23 mouse cellular contexts compared by ENCODE assay signal in genomic region chr2:74688795-74689573, GRCm38 (mm10). TPM values are rescaled to one million over a fixed set of nuclear protein-coding genes. Genes with fewer than 3 reads are reported as not detected.
A peak's percentile ranks its signal among the peaks of the same experiment; 100 is the strongest.
DNase-seq lines count a peak whose midpoint lies in the region; ATAC-seq and TF ChIP-seq lines count a peak whose summit lies in the region.
"Had no signal": no experiment of that assay in that cellular context is flagged by ENCODE, and none has a peak within 500 bp of the region (broad histone marks: within the 10 kb centered on the region; RNA-seq: fewer than 3 reads in every experiment).

No protein-coding gene starts in this region.

- no peak for TF ChIP-seq POLR2A in kidney, adult 2 months (IDR thresholded peaks at IDR 0.05; ENCODE audit: low read depth, low read length)

- H3K27ac ChIP-seq in kidney, adult 2 months (ENCODE audit: insufficient read depth, low read depth, low read length), result peak overlapping the region; percentile 93
- H3K27ac ChIP-seq in neural tube, embryonic 11.5 days (ENCODE audit: low read depth, low read length), result peak overlapping the region; percentile 85
- peak overlapping the region; percentile 92 for H3K27ac ChIP-seq in limb, embryonic 12.5 days
- H3K27ac ChIP-seq: forebrain, embryonic 10.5 days; heart, adult 2 months; heart, embryonic 15.5 days; hindbrain, embryonic 12.5 days; liver, embryonic 15.5 days; stomach, embryonic 15.5 days had no signal

- H3K36me3 ChIP-seq in kidney, adult 2 months (ENCODE audit: control insufficient read depth, insufficient read depth, low read length), result no peaks in the 10 kb centered on the region
- H3K36me3 ChIP-seq in neural tube, embryonic 11.5 days (ENCODE audit: control insufficient read depth, insufficient read depth, low read length), result no peaks in the 10 kb centered on the region
- H3K36me3 ChIP-seq in limb, embryonic 12.5 days, result peaks cover 23% of the 10 kb centered on the region; the same call in 1 of the 2 replicates
- H3K36me3 ChIP-seq: forebrain, embryonic 10.5 days; heart, embryonic 15.5 days; hindbrain, embryonic 12.5 days; liver, embryonic 15.5 days; stomach, embryonic 15.5 days had no signal

- peak; percentile 40 for DNase-seq in kidney, adult 2 months
- no peak for DNase-seq in kidney, postnatal 14 days
- DNase-seq in neural tube, embryonic 11.5 days (ENCODE audit: low spot score), result peak; percentile 41
- DNase-seq in neural tube, embryonic 10.5 days (ENCODE audit: extremely low spot score, low spot score), result no peak
- DNase-seq in spleen, postnatal 14 days (ENCODE audit: low spot score in 2 of 2), result no peak
- no peak for DNase-seq in ovary, adult 18-20 months (ENCODE audit: low spot score)
- DNase-seq: adrenal gland, postnatal 36 days; cerebellum, adult 8-10 months; gastrocnemius, postnatal 10 days; heart, adult 2 months; lung, postnatal 10 days had no signal

- H3K9me3 ChIP-seq in neural tube, embryonic 11.5 days (ENCODE audit: control insufficient read depth, low read length), result no peaks in the 10 kb centered on the region
- H3K9me3 ChIP-seq in limb, embryonic 12.5 days, result no peaks in the 10 kb centered on the region
- H3K9me3 ChIP-seq: forebrain, embryonic 10.5 days; heart, embryonic 15.5 days; liver, embryonic 15.5 days; stomach, embryonic 15.5 days had no signal

- TF ChIP-seq CTCF in kidney, adult 2 months (conservative IDR thresholded peaks at IDR 0.05; ENCODE audit: insufficient read depth, insufficient read length, low read depth, low read length), result no peak

- H3K4me1 ChIP-seq in kidney, adult 2 months (ENCODE audit: control insufficient read depth, insufficient read depth, low read length), result no peaks in the 10 kb centered on the region
- 0 out of 2 replicates have a peak, but pooled peaks cover 3% of the 10 kb centered on the region for H3K4me1 ChIP-seq in neural tube, embryonic 11.5 days (ENCODE audit: control insufficient read depth, insufficient read depth, low read length)
- peaks cover 39% of the 10 kb centered on the region for H3K4me1 ChIP-seq in limb, embryonic 12.5 days (replicated peaks)
- H3K4me1 ChIP-seq: hindbrain, embryonic 12.5 days; liver, embryonic 15.5 days had no signal

- H3K9ac ChIP-seq in neural tube, embryonic 11.5 days (ENCODE audit: low read length), result peak overlapping the region; percentile 65
- H3K9ac ChIP-seq in limb, embryonic 12.5 days (replicated peaks), result peak overlapping the region; percentile 96
- H3K9ac ChIP-seq: heart, embryonic 15.5 days; hindbrain, embryonic 12.5 days; liver, embryonic 15.5 days; stomach, embryonic 15.5 days had no signal

- peaks cover 2% of the 10 kb centered on the region; the same call in 1 of the 2 replicates for H3K27me3 ChIP-seq in kidney, adult 2 months (replicated peaks; ENCODE audit: control insufficient read depth, insufficient read depth, low read length)
- peaks cover 92% of the 10 kb centered on the region for H3K27me3 ChIP-seq in neural tube, embryonic 11.5 days (ENCODE audit: control insufficient read depth, insufficient read depth, low read length)
- peaks cover 40% of the 10 kb centered on the region; the same call in 1 of the 2 replicates for H3K27me3 ChIP-seq in limb, embryonic 12.5 days

- peak overlapping the region; percentile 30; the same call in 1 of the 2 replicates for H3K4me3 ChIP-seq in kidney, adult 2 months (ENCODE audit: insufficient read depth, low read depth, low read length)
- peak overlapping the region; percentile 22 for H3K4me3 ChIP-seq in neural tube, embryonic 11.5 days (ENCODE audit: low read depth, low read length)
- H3K4me3 ChIP-seq in limb, embryonic 12.5 days (replicated peaks), result peak overlapping the region; percentile 58
- H3K4me3 ChIP-seq: forebrain, embryonic 10.5 days; heart, adult 2 months; heart, embryonic 15.5 days; hindbrain, embryonic 12.5 days; liver, embryonic 15.5 days; stomach, embryonic 15.5 days had no signal

- no peak for ATAC-seq in neural tube, embryonic 11.5 days (ENCODE audit: insufficient read depth, low FRiP score, low TSS enrichment)
- ATAC-seq in limb, embryonic 12.5 days (ENCODE audit: insufficient number of reproducible peaks, insufficient read depth, low FRiP score, low TSS enrichment, low read depth), result no peak
- ATAC-seq: activated CD4-positive, CD25-positive, alpha-beta regulatory T cell, adult 4 months; Patski had no signal

- 33% methylated on average over 12 of the region's 12 CpGs for WGBS in kidney, adult 2 months
- 4% methylated on average over 12 of the region's 12 CpGs for WGBS in neural tube, embryonic 11.5 days
- WGBS in limb, embryonic 12.5 days, result 3% methylated on average over 12 of the region's 12 CpGs

- peak overlapping the region; percentile 38 for H3K4me2 ChIP-seq in neural tube, embryonic 11.5 days (ENCODE audit: low read depth)
- H3K4me2 ChIP-seq in limb, embryonic 12.5 days, result peak overlapping the region; percentile 92
- H3K4me2 ChIP-seq: heart, embryonic 15.5 days; hindbrain, embryonic 12.5 days; liver, embryonic 15.5 days; stomach, embryonic 15.5 days had no signal

RNA-seq across cellular contexts. Expression of gene Hoxd10, which starts 2.7 kb away (rescaled TPM):
- polyA plus RNA-seq in kidney, adult 2 months (2012; rRNA removed), result 7.6 and 7.9 TPM in 2 replicates
- polyA plus RNA-seq in neural tube, embryonic 11.5 days (2014; fragmentation: Nextera tagmentation; extraction: Ambion mirVana), result 28.1 and 29.3 TPM in 2 replicates
- 39.5 and 42.0 TPM in 2 replicates for polyA plus RNA-seq in limb, embryonic 12.5 days (2016; fragmentation: Nextera tagmentation; extraction: Ambion mirVana)
- polyA plus RNA-seq: activated CD4-positive, CD25-positive, alpha-beta regulatory T cell, adult 4 months; forebrain, embryonic 10.5 days; frontal cortex, adult 2 months; heart, adult 2 months; heart, embryonic 15.5 days; hindbrain, embryonic 12.5 days; liver, embryonic 15.5 days; midbrain, postnatal 0 days had no signal

RNA-seq across cellular contexts. Expression of gene Hoxd9, which starts 8.5 kb away (rescaled TPM):
- polyA plus RNA-seq in kidney, adult 2 months (2012; rRNA removed), result 23.9 and 26.0 TPM in 2 replicates
- 14.3 and 17.3 TPM in 2 replicates for polyA plus RNA-seq in neural tube, embryonic 11.5 days (2014; fragmentation: Nextera tagmentation; extraction: Ambion mirVana)
- polyA plus RNA-seq in limb, embryonic 12.5 days (2016; fragmentation: Nextera tagmentation; extraction: Ambion mirVana), result 17.8 and 19.2 TPM in 2 replicates
- polyA plus RNA-seq: activated CD4-positive, CD25-positive, alpha-beta regulatory T cell, adult 4 months; forebrain, embryonic 10.5 days; hindbrain, embryonic 12.5 days; liver, embryonic 15.5 days; midbrain, postnatal 0 days had no signal

RNA-seq across cellular contexts. Expression of gene Hoxd11, which starts 9.6 kb away (rescaled TPM):
- 2.1 and 2.8 TPM in 2 replicates for polyA plus RNA-seq in kidney, adult 2 months (2012; rRNA removed)
- 8.1 and 8.5 TPM in 2 replicates for polyA plus RNA-seq in neural tube, embryonic 11.5 days (2014; fragmentation: Nextera tagmentation; extraction: Ambion mirVana)
- polyA plus RNA-seq in limb, embryonic 12.5 days (2016; fragmentation: Nextera tagmentation; extraction: Ambion mirVana), result 55.4 and 62.0 TPM in 2 replicates
- polyA plus RNA-seq: activated CD4-positive, CD25-positive, alpha-beta regulatory T cell, adult 4 months; embryonic facial prominence, embryonic 14.5 days; forebrain, embryonic 10.5 days; frontal cortex, adult 2 months; heart, adult 2 months; heart, embryonic 15.5 days; hindbrain, embryonic 12.5 days; liver, embryonic 15.5 days; midbrain, postnatal 0 days; Patski; thymus, postnatal 0 days had no signal

RNA-seq across cellular contexts. Expression of gene Hoxd12, which starts 14.2 kb away (rescaled TPM):
- not detected in 2 replicates for polyA plus RNA-seq in kidney, adult 2 months (2012; rRNA removed)
- polyA plus RNA-seq in neural tube, embryonic 11.5 days (2014; fragmentation: Nextera tagmentation; extraction: Ambion mirVana), result 2.1 TPM in 2 replicates
- 113 and 130 TPM in 2 replicates for polyA plus RNA-seq in limb, embryonic 12.5 days (2016; fragmentation: Nextera tagmentation; extraction: Ambion mirVana)
- polyA plus RNA-seq: activated CD4-positive, CD25-positive, alpha-beta regulatory T cell, adult 4 months; embryonic facial prominence, embryonic 14.5 days; forebrain, embryonic 10.5 days; frontal cortex, adult 2 months; heart, adult 2 months; heart, embryonic 15.5 days; hindbrain, embryonic 12.5 days; liver, embryonic 15.5 days; midbrain, postnatal 0 days; Patski; thymus, postnatal 0 days had no signal

RNA-seq across cellular contexts. Expression of gene Hoxd8, which starts 15.4 kb away (rescaled TPM):
- 45.8 and 46.2 TPM in 2 replicates for polyA plus RNA-seq in kidney, adult 2 months (2012; rRNA removed)
- 21.3 and 23.1 TPM in 2 replicates for polyA plus RNA-seq in neural tube, embryonic 11.5 days (2014; fragmentation: Nextera tagmentation; extraction: Ambion mirVana)
- polyA plus RNA-seq in limb, embryonic 12.5 days (2016; fragmentation: Nextera tagmentation; extraction: Ambion mirVana), result 7.5 and 7.8 TPM in 2 replicates
- polyA plus RNA-seq: activated CD4-positive, CD25-positive, alpha-beta regulatory T cell, adult 4 months; forebrain, embryonic 10.5 days; midbrain, postnatal 0 days had no signal

Comparison
In these comparisons a context has a peak if more than half of its experiments do, and no peak if none do; other contexts are left out.
1. DNase-seq: peak in kidney, adult 2 months (single experiment) and neural tube, embryonic 11.5 days (single experiment); none in kidney, postnatal 14 days (single experiment), neural tube, embryonic 10.5 days (single experiment), spleen, postnatal 14 days (0 of 2) and ovary, adult 18-20 months (single experiment).
2. Peak in every context shown above with its lines, with median percentiles within 50 percentile points of each other: H3K27ac ChIP-seq and H3K4me3 ChIP-seq.